Mouse (Mus musculus) MEL (cell line): ENCODE data around the gene Slc25a20.

ENCODE experiments used
- CTCF ChIP-seq, 3 experiments: IDR thresholded peaks in 2 of 3; conservative IDR thresholded peaks in 1 of 3; 2 replicates each; pipeline ENCODE4 v1.5.1; 2011 to 2012; ENCODE audit warnings: low read length in 3 of 3, low read depth in 2 of 3, mild to moderate bottlenecking in 2 of 3, improper control_type of control experiment in 1 of 3, inconsistent platforms in 1 of 3, mixed read lengths in 1 of 3, moderate library complexity in 1 of 3; ENCODE audit not compliant: control insufficient read depth in 1 of 3, insufficient read depth in 1 of 3, poor library complexity in 1 of 3, severe bottlenecking in 1 of 3
- EP300 ChIP-seq, 2 experiments: IDR thresholded peaks; 2 replicates each; pipeline ENCODE4 v1.6.1; 2011; ENCODE audit warnings: improper control_type of control experiment in 2 of 2, low read length in 2 of 2, low read depth in 1 of 2, mild to moderate bottlenecking in 1 of 2
- GABPA ChIP-seq: IDR thresholded peaks from 2 replicates; pipeline ENCODE4 v1.6.1; 2012; ENCODE audit warnings: low read depth, mild to moderate bottlenecking, inconsistent platforms, low read length, improper control_type of control experiment, moderate library complexity
- MYC ChIP-seq: IDR thresholded peaks from 2 replicates; pipeline ENCODE4 v1.6.1; 2011; ENCODE audit warnings: low read depth, mild to moderate bottlenecking, low read length, improper control_type of control experiment, moderate library complexity
- POLR2A ChIP-seq, 2 experiments: IDR thresholded peaks; 2 replicates each; pipeline ENCODE4 v1.6.1; 2011 to 2012; ENCODE audit warnings: low read length in 2 of 2, mild to moderate bottlenecking in 2 of 2, control low read depth in 1 of 2, improper control_type of control experiment in 1 of 2, low read depth in 1 of 2, moderate library complexity in 1 of 2; ENCODE audit not compliant: control insufficient read depth in 1 of 2, insufficient read depth in 1 of 2, poor library complexity in 1 of 2
- POLR2AphosphoS5 ChIP-seq: IDR thresholded peaks from 2 replicates; pipeline ENCODE4 v1.6.1; 2012; ENCODE audit warnings: low read depth, borderline replicate concordance, mild to moderate bottlenecking, inconsistent platforms, low read length, moderate library complexity, mixed read lengths
- SIN3A ChIP-seq: IDR thresholded peaks from 2 replicates; pipeline ENCODE4 v1.6.1; 2012; ENCODE audit warnings: low read length, improper control_type of control experiment, inconsistent platforms
- SMC3 ChIP-seq: IDR thresholded peaks from 2 replicates; pipeline ENCODE4 v1.6.1; 2011; ENCODE audit warnings: low read depth, low read length, improper control_type of control experiment
- ZKSCAN1 ChIP-seq: IDR thresholded peaks from 2 replicates; pipeline ENCODE4 v1.6.1; 2012; ENCODE audit warnings: low read depth, mild to moderate bottlenecking, inconsistent platforms, low read length, improper control_type of control experiment, moderate library complexity
- ZNF384 ChIP-seq: IDR thresholded peaks from 2 replicates; pipeline ENCODE4 v1.6.1; 2012; ENCODE audit warnings: low read depth, mild to moderate bottlenecking, inconsistent platforms, low read length, improper control_type of control experiment

- TF ChIP-seq CTCF (IDR thresholded peaks at IDR 0.05 in 2 of 3, conservative IDR thresholded peaks at IDR 0.05 in 1 of 3; ENCODE audit: control insufficient read depth in 1 of 3, insufficient read depth in 1 of 3, low read depth in 2 of 3, low read length in 3 of 3, poor library complexity in 1 of 3, severe bottlenecking in 1 of 3) = no peak
- no peak for TF ChIP-seq SIN3A
- TF ChIP-seq EP300 (IDR thresholded peaks at IDR 0.05; ENCODE audit: low read depth in 1 of 2, low read length in 2 of 2) = peak in 1 of 2 experiments; percentile 16; a peak in 1 of 4 replicates
- TF ChIP-seq MYC = no peak
- no peak for TF ChIP-seq GABPA
- TF ChIP-seq POLR2AphosphoS5 = no peak
- no peak for TF ChIP-seq POLR2A (IDR thresholded peaks at IDR 0.05; ENCODE audit: control insufficient read depth in 1 of 2, insufficient read depth in 1 of 2, low read depth in 1 of 2, low read length in 2 of 2, poor library complexity in 1 of 2)
- 0 out of 2 replicates have a peak, but pooled peaks have one; percentile 28 for TF ChIP-seq ZNF384
- no peak for TF ChIP-seq ZKSCAN1
- no peak for TF ChIP-seq SMC3
Measured at GRCm38 (mm10) chr9:108632375-108632774, 29.5 kb upstream of the Slc25a20 start.
